Mouse (Mus musculus): Measurements from ENCODE around the gene Cdc42bpb.
A peak's percentile ranks its signal among the peaks of the same experiment; 100 is the strongest.

Cdc42bpb gene

DNA sequence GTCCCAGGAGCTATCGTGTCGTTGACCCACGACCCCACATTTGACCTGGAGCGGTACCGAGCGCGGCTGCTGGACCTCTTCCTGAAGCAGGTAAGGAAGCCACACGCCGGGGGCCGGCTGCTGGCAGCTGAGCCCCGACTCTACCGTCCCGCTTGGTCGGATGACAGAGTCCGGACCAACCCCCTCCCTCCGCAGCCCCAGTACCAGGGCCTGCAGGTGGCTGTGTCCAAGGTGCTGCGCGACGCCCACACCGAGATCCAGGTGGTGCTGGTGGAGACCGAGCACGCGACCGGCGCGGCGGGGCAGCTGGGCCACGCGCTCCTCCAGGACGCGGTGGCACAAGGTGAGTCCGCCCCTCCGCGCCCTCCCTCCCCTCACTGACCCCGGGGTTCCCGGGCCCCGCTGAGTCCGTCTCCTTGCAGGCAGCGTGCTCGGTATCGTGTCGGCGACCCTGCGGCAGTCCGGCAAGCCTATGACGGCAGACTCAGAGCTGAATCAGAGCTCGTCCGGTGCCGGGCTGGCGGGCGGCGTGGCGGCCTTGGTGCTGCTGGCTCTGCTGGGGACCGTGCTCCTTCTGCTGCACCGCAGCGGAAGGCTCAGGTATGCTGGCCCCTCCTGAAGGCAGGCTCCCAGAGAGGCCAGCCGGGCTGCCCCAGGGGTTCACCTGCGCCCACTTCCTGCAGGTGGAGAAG, 102.2 kb downstream of the Cdc42bpb start:
- no peak for DNase-seq

DNA sequence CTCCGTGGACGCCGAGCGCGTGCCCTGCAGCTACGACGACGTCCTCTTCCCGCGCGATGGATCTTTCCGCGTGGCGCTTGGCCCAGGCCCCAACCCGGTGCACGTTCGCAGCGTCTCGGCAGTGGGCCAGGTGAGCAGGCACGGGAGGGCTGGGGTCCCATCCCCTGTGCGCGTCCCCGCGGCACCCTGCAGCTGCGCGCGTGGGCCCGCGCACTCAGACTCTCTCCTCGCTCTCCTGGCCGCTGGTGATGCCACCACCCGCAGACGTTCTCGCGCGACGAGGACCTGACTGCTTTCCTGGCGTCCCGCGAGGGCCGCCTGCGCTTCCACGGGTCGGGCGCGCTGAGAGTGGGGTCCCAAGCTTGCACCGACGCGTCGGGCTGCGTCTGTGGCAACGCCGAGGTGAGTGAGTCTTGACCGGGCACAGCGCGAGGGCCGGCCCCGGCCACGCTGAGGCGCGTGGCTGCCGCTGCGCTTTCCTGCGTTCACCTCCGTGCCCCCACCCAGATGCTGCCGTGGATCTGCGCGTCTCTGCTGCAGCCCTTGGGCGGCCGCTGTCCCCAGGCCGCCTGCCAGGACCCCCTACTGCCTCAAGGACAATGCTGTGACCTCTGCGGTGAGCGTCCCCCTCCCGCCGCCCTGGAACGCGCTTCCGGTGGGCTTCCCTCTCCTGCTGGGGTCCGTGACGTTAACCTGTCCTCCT, 102.9 kb downstream of the Cdc42bpb start:
- DNase-seq: no peak

DNA sequence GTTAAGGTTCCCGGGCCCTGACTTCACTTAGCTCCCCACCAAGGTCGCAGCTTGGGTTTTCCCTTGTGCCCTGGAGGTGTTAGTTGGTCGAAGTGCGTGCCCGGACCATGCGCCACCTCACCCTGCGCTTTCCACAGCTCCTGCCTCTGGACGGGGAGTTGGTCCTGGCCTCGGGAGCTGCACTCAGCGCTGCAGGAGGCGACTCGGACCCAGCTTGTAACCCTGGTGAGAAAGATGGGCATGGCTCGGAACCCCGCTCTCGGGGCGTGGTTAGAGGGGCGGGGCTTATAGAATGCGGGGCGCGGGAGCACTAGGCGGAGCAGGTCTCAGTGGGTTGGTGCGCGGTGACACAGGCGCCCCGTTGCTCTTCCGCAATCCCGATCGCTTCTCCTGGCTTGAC, 103.5 kb downstream of the Cdc42bpb start:
- DNase-seq: no peak

DNA sequence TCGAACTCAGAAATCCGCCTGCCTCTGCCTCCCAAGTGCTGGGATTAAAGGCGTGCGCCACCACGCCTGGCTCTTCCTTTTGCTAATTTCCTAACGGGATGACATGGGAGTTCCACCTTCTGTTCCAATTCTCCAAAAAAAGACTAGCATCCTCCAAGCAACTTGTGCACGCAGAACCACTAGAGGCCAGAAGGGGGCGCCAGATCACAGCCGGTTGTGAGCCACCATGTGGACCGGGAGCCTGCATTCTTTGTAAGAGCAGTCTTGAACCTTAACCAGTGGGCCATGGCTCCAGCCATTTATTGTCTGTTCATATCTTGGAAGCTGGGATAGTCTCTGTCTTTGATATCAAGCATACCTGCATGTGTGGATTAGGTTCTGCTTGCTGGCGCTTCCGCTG, 105.1 kb downstream of the Cdc42bpb start:
- peak; percentile 72 to 90 for DNase-seq

DNA sequence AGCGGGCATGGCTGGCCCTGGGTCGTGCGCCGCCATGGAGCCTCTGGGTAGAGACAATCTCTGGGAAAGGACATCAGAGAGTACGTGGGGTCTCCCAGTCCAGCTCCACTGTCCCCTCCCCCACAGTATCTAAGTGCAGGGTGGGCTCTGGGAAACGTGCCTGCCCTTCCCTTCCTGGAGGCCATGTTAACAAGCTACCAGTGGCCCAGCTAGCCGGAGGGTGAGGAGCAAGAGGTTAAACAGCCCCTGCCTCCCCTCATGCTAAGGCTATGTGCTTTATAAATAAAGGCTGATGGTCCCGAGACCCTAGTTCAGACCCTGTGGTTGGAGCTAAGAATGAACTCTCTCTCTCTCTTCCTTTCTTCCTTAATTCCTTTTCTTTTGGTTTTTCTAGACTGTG, 105.6 kb downstream of the Cdc42bpb start:
- DNase-seq: no peak

DNA sequence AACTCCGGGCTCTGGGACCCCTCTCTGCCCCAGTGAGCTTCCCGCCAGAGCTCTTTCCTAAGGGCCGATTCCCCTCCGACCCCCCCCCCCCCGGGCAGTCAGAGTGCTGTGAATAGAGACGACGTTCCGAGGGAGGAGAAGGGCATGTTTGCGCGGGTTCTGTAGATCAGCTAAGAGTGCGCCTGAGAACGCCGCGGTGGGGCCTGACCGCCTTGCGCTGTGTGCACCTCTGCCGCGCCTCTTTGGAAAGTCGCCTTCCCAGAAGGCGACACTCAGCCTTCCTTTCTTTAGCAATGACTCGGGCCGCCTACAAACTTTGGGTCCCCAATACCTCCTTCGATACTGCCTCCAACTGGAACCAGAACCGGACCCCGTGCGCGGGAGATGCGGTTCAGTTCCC, 106.1 kb downstream of the Cdc42bpb start:
- no peak for DNase-seq

DNA sequence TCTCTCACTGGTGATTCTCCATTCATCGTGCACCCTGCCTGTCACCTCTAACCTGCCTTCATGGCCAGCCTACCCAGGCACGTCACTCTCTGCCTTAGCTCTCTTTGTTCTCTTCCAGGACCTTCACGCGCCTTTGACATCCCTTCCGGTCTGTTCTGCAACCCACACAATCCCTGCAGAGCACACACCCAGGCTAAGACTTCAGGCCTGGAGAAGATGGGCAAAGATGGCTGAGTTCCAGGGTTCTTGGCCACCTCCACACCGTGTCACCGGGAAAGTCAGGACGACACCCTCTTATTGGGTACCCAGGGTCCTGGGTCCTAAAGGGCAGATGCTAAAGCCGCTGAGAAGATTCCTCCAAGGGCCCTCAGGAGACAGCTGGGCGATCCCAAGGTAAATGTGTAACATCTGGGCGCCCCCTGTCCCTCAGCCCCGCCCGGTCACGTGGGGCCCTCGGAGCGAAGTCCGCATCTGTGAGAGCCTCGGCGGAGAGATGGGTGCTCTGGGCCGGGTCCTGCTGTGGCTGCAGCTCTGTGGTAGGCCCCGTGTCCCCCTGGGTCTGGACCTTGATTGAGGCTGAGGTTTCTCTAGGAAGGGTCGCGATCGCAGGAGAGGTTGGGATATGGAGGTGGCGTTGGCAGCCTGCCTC, 106.8 kb downstream of the Cdc42bpb start, which contains the start of gene Amn:
TSS of gene Amn (plus strand) at position 467 of the 649 bp plus-strand sequence.
- DNase-seq: peak; percentile 78 to 85

DNA sequence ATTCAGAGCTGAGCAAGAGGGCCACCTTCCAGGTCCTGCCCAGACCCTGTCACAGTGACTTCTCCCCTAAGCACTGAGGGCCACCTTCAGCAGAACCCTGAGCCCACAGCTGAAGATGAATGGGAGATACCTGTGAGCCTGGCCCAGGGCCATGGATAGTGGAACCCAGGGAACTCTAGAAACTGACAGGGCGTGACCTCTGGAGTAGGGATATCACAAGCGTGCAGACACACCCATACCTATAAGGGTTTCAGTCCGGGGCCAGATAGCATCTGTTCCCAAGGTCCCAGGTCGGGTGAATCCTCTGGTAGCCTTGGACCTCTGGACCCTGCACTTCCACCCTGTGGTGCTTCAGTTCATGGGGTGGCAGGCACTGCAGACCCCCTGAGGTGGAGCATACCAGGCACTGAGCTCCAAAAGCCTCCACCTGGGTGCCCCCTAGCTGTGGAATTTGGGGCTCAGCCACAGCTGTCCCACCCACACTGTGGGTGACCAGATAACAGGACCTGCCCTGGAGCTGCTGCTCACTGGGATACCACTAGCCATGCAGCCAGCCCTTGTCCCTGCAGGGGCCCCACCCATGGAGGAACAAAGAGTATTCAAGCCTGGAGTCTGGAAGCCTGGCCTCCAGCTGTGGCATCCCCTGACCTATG, 109.7 kb downstream of the Cdc42bpb start:
- DNase-seq: no peak

DNA sequence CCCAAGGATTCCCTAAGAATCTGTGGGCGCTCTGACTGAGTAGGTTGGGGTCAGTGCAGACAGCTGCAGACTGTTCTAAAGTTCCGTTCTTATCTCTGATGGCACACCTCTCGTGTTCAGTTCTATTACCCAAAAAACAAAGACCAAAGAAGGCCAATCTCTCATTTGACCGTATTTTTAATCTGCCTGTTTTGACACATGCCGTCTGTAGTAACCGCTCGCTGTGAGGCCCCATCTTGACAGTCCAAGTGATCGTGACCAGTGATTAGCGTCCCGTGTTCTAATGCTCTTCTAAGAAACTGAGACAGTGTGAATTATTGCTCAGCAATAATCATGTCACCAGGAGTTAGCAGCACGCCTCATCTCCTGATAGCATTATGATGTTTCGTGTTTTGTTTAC, 110.9 kb downstream of the Cdc42bpb start:
- DNase-seq: no peak

DNA sequence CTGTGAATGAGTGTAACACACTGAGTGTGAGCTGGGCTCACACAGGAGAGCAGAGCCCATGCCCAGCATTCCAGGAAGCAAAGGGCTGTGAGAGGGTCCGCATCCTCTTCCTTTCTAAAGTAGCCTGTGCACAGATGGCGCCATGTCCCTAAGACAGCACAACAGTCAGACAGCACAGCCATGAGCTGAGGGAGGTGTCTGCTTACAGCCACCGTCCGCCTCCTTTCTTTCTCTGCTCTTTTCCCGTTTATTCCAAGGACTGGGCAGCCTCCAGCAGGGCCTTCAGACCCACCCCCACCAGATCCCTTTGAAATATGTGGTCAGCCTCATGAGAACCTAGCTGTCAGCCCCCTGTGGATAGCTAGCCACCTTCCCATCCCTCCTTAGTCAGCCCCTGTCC, 112.3 kb downstream of the Cdc42bpb start:
- DNase-seq: no peak

DNA sequence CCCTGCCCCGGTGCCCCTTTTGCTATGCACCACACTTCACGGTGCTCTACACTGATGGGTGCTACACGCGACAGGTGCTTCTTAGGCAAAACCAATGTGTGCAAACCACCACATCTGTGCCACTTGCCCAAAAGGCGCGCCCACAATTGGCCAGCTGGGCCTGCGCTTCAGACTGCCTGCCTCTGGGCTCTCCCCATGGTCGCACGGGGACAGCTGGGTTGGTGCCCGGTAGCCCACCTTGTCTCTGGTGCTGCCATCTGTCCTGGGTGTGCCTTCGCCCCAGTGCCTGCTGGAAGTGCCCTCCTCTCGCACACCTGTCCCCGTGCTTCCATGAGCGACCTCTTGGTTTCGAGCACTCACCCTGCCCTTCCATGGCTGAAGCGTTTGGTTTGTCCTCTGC, 113.9 kb downstream of the Cdc42bpb start:
- no peak for DNase-seq

DNA sequence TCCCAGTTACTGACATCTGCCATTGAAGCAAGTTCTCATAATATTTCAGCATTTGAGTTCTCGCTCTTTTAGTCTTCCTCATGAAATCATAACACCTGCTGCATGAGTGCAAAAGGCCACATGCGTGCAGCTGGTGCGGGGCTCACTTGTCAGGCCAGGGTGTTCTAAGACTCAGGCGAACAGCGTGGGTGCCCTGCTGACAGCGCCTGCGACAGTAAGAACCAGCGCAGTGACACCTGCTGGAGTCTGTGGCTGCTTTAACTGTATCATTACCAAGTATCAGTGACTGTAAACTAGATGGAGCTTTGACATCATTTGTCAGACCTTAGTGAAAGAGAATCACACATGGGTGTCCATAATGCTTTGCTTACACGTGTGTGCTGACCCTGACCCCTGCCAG, 126.3 kb downstream of the Cdc42bpb start:
- no peak for DNase-seq

DNA sequence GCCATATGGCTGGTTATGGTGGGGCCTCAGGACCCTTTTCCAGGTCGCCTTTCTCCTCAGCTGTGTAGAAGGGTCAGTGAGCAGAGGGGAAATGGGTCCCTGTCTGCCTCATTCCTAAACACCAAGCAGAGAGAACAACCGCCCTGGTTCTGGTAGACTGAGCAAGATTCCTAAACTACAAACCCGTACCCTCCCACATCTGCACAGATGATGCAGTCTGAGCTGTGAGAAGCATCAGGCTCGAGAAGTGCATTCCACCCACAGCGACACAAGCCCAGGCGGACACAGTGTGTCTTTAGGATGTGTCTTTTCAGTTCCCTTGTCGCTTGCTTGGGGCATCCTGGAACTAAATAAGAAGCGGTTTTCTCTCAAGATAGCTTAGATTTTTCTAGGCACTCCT, 127.4 kb downstream of the Cdc42bpb start:
- no peak for DNase-seq

DNA sequence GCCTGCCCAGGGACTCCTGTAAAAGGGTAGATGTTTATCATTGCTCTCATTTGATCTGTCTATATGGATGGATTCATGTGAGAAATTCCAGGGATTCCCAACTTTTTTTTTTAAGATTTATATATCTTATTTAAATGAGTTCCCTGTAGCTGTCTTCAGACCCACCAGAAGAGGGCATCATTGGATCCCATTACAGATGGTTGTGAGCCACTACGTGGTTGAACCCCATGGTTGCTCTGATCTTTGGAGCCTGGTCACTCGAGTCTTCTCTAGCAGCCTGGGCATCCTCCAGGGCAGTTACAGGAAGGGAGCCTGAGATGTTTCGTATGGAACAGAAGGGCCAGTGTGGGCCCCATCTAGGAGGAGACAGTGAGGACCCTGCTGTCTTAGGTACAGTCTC, 128.4 kb downstream of the Cdc42bpb start:
- DNase-seq: peak in 1 of 2 experiments; percentile 33

DNA sequence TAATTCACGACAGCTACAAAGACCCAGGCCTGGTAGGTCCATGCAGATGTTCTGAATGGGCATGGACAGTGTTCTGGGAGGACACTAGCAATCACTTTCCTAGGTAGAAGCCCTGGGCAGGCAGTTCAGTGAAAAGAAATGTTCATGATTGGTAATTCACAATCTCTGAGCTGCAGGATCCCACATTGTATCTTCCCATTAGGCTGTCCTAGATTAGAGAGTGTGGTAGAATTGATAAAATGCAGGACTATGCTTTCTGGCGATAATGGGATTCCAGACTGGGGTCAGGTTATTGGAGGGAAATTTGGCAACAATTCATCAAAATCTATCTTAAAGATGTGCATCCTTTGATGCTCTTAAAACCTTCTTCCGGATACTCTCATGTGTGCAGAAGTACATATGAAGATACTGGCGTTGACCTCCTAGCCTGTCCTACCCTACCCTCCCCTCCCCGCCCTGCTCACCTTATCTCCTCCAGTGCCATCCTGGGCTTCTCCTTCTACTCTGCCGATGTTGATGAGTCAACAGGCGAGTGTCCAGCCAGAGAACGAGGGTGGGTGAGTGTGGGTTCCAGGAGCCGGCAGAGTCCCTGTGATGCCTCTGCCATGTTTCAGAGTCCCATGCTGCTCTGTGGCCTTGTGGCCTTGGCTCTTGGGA, 130.6 kb downstream of the Cdc42bpb start:
- DNase-seq: no peak

DNA sequence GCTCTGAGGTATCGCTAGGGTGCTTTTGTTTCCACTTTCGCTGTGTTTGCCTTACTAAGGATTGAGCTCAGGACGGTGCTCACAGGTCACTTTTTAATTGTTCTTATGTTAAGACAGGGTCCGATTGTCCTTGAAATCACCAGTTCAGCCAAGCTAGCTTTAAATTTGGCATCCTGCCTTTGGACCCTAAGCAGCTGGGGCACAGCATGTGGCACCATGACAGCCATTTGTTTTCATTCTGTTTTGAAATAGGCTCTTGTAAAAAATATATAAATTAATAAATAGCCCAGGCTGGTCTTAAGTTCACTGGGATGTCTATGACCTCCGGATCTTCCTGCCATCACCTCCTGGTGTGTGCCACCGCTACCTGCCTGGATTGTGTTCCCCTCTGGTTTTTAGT, 132.4 kb downstream of the Cdc42bpb start:
- DNase-seq: no peak

DNA sequence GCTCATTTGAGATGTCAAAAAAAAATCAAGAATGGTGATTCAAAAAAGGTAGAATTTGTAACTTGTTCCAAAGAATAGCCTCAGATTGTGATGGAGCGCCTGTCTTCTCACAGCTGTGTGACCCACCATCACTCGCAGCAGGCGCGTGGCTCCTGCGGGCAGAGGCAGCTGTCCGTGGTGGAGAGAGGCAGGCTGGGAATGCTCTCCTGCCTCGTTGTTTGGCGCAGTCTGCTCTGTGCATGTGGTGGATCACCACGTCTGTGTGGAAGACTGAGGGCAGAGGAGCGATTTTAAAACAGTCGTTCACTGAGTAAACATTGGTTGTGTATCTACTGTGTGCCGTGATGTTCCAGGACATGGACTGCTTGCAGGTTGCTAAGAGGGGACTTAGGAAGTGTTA, 133.8 kb downstream of the Cdc42bpb start:
- no peak for DNase-seq

Measured in kidney, adult 8-10 months (tissue).